Mouse (Mus musculus): ENCODE measurements at regions not wholly inside any gene's neighbourhood (a gene's known extent, or its start where the extent isn't known, plus 50 kb on each side); places are given as distances from the start of the nearest gene placed in this dataset.
A peak's percentile ranks its signal among the peaks of the same experiment; 100 is the strongest.

GRCm38 (mm10) chr2:138183722-138184121, 72.6 kb upstream of the Btbd3 start:
- no peak overlapping the region for H3K4me3 ChIP-seq
- no peak for DNase-seq (ENCODE audit: low spot score in 2 of 2)
- no peak overlapping the region for H3K27ac ChIP-seq
- TF ChIP-seq CTCF (conservative IDR thresholded peaks at IDR 0.05), result no peak

DNA sequence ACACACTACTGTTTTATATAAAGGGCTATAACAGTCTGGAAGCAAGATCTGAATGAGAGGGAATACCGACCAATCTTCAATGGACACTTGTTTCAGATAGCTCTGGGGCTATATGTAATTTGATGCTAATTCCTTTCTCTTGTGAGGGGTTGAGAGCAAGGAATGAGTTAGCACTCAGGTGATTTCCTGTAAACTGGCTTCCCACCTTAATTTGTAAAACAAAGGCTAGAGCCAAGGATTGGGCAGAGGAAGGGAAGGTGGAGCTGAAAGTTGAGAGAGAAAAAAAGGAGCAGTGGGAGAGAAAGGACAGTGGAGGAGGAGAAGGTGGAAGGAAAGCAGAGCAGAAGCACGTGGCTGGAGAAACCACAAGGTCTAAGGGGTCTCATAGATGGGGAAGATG, 71.5 kb upstream of the Btbd3 start:
- no peak overlapping the region for H3K4me3 ChIP-seq
- no peak for TF ChIP-seq CTCF (conservative IDR thresholded peaks at IDR 0.05)
- no peak for DNase-seq (ENCODE audit: low spot score in 2 of 2)
- H3K27ac ChIP-seq, result no peak overlapping the region

DNA sequence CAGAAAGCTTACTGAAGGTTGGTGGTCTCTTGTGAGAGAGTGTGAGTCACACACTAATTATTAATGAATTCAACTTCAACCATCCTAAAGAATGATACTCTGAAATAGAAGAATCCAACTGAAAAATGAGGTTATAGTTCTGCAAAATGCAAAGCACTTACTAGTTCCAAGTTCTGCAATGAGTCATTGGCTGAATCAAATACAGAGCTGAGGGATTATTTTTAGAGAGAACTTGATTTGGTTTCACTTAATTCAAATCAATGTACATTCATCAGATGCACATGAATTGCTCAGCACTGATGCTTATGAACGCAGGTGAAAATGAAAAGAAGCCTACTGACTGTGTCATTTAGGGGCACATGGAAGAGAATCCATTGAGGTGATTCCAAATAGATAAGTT, 69.7 kb upstream of the Btbd3 start:
- peak in 1 of 2 experiments; percentile 3 for DNase-seq (ENCODE audit: low spot score in 2 of 2)
- TF ChIP-seq CTCF (conservative IDR thresholded peaks at IDR 0.05), result no peak
- Histone ChIP-seq H3K27ac (no peak overlapping the region), H3K4me3 (no peak overlapping the region)

DNA sequence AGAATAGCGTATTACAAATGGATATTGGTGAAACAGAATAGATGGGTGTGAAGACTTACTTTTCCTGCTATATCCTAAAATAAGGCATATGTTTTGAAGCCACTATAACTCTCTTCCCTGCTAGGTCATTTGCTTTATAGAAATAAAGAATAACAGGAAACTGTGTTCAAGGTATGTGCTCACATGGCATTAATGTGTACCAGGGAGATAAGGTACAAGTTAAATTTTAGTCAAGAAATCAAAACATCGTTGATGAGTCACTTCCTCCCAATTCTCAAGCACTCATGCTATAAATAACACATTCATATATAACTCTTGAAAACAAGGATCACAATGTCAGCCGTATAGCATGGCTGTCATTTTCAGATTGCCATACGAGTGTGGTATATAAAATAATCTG, 62.8 kb upstream of the Btbd3 start:
- TF ChIP-seq CTCF (conservative IDR thresholded peaks at IDR 0.05), result no peak
- no peak for DNase-seq (ENCODE audit: low spot score in 2 of 2)
- no peak overlapping the region for H3K27ac ChIP-seq
- H3K4me3 ChIP-seq, result no peak overlapping the region

GRCm38 (mm10) chr2:138199016-138199415, 57.3 kb upstream of the Btbd3 start:
- no peak for TF ChIP-seq CTCF (conservative IDR thresholded peaks at IDR 0.05)
- DNase-seq (ENCODE audit: low spot score in 2 of 2), result no peak
- no peak overlapping the region for H3K27ac ChIP-seq
- H3K4me3 ChIP-seq, result no peak overlapping the region
